Mouse (Mus musculus): ENCODE results near the gene Rhbdf2.
A peak's percentile ranks its signal among the peaks of the same experiment; 100 is the strongest.
"Not testable (repeated sequence)": the region's sequence is repeated elsewhere in the genome, so short reads cannot be mapped to it uniquely, and the experiment has no call there.

Gene Rhbdf2

DNA sequence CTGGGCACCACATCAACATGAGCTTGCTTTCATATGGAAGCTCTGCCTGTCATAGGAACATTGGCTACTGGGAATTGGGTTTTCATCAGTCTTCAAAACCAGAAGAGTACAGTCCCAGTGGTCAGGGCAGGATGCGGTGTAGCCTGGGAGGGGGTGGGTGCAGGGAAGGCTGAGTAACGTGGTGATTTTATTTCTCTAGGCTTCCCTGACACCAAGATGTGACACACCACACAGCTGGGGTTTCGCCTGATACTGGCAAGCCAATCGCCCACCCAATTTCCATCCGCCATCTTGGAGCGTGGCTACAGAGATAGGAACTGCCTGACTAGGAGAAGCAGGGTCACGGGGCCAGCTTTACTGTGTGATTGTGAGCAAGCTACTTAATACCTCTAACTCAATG lies 8.2 kb downstream of the Rhbdf2 start:
- no peak for DNase-seq (ENCODE audit: low spot score)

DNA sequence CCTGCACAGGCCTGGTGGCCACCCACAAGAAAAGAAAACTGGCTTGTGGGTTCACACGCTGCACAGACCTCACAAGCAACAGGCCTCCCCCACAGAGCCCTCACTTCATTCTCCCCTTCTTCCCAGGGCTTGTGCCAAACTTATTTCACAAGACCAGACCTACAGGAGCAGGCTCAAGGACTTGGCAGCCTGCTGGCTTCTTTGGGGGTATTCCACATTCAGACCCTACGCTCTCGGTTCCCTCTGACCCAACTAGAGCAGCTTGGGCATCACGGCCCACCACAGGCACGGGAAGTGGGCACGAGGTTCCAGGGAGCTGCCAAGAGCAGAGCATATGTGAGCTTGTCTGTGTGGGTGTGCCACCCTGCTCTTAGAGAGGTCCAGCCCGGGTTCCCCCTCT lies 9.2 kb downstream of the Rhbdf2 start:
- DNase-seq (ENCODE audit: low spot score): no peak

DNA sequence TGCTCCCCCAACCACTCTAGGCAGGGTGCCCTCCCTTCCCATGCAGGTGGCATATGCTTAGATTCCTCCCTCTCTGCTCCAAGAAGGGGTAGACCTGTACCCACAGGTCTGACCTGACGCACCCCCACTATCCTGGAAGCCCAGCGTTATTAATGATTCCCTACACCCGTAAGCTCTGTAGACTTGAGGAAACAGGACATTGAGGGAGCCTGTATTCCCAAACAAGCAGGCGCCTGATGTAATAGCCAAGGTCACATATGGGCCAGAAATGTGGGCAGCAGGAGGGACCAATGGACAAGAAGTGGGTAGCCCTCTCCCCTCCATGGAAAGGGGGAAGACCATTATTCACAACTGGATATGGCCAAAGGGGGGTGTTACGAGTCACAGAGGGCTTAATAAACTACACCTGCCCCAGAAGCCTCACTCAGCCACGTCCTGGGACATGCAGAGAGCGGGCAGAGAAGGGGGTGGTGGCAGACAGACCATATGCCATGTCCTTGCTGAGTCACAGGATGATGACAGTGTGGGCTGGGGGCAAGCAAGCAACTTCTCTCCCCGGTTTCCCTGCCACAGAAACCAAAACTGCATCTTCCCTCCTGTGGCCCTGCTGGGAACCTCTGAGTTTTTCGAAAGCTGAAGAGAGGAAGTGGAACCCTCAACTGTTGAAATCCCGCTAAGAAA lies 10.2 kb downstream of the Rhbdf2 start:
- DNase-seq (ENCODE audit: low spot score): no peak

DNA sequence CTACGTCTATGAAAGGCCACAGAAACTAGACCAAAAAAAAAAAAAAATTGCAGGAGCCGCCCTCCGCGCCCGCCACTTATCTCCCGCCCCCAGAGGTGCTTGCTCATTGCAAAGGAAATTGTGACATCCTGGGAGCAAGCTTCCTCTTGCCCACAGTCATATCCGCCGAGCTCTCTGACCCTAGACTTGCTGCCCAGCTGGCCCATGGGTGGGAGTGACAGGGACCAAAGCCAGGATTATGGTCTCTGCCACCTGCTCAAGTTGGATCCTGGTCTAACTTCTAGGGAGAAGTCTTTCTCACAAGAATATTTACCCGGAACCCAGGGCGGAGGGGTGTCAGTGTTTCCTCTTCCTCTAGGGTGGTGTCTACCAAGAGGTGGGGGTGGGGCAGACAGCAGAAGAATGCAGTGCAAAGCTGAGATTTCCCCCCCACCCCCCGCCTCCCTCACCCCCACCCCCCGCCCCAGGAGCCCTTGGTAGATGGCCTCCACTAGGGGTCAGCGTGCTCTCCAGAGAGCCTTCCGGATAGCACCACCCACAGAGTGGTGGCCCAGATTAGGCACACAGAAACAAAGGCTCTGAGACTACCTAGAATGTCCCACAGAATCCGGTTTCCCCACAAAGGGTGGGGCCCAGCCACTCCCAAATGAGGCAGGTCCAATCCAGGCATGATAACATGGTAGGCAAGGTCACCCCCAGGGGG lies 10.9 kb downstream of the Rhbdf2 start:
- DNase-seq (ENCODE audit: low spot score): peak; percentile 74

DNA sequence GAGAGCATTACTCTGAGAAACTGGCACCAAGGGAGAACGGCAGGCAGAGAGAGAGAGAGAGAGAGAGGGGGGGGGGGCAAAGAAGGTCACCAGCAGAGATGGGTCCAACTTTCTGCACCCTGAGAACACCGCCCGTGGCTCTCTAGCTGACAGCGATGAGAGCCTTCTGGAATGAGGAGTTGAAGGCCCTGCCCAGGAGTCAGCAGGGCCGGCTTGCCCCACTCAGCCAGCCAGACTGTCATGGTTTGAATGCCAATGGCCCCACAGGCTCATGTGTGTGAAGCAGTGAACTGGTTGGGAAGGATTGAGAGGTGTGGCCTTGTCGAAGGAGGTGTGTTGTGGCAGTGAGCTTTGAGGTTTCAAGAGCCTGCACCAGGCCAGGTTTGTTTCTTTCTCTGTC lies 13.6 kb downstream of the Rhbdf2 start:
- no peak for DNase-seq (ENCODE audit: low spot score)

DNA sequence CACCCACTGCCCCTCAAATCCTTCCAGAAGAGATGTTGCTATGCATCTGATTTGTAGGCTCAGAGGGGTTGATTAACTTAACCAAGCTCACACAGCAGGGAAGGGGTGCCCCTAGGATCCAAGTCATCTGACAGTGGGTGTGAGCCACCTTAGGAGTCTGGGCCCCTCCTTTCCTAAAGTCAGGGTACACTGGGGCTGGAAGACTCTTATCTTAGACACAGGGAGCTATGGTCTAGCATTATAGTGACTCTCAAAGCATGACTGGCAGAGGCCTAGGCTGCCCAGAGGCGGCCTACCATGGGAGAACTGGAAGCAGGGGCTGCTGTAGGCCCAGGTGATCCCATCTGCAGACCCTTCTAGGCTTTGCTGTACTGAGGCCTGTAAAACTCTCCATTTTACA lies 14.3 kb downstream of the Rhbdf2 start:
- DNase-seq (ENCODE audit: low spot score): no peak

DNA sequence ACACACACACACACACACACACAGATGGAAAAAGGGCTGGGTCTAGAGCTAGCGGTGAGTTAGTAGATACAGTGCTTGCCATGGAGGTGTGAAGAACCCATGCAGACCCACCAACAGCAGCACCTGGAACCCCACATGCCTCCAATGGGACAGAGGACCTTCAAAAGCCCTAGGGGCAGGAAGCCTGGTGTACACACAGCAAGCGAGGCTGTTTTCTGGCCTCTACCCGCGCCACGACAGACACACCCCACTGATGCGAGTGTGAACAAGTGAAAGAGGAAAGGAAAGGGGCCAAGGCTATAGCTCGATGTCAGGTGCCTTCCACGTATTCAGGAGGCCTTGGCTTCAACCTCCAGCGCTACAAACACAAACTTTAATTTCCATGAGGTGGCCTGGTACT lies 14.9 kb downstream of the Rhbdf2 start:
- DNase-seq (ENCODE audit: low spot score): no peak

DNA sequence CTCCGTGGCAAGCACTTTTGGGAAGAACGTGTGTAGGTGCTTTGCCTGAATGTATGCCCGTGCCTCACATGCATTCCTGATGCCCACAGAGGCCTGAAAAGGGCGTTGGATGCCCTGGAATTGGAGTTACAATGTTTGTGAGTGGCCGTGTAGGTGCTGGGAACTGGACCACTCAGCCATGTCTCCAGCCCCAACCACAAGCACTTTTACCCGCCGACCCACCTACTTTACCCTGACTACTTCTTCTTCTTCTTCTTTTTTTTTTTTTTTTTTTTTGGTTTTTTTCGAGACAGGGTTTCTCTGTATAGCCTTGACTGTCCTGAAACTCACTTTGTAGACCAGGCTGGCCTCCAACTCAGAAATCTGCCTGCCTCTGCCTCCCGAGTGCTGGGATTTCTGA lies 15.7 kb downstream of the Rhbdf2 start:
- DNase-seq (ENCODE audit: low spot score): not testable (repeated sequence)

DNA sequence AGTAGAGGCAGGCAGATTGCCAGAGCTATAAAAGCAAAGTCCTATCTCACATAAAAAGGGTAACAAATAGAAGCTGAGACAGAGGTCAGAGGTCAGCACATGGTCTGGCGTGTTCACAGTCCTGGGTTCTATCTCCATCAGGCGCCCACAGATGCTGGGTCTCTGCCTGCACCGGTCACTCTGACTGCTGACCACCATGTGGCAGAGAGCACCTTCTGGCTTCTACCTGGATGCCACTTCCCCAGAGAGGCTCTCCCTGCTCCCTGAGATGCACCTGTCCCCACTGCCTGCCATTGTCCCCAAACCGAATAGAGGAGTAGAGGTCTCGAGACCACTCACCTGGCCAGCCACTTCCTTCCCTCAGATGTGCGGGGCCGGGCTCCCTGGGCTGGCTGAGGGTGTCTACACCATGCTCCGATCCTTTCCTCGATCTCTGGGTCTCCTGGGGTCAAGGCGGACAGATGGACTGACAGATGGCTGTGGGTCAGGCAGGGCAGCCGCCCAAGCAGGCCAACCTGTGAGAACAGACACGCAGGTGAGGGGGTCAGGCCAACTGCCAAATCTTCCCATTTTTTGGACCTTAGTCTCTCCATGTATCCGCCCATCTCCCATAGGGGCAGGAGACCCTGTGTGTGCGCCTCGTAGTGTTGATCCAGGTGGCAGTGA lies 16.7 kb downstream of the Rhbdf2 start:
- DNase-seq (ENCODE audit: low spot score): no peak

DNA sequence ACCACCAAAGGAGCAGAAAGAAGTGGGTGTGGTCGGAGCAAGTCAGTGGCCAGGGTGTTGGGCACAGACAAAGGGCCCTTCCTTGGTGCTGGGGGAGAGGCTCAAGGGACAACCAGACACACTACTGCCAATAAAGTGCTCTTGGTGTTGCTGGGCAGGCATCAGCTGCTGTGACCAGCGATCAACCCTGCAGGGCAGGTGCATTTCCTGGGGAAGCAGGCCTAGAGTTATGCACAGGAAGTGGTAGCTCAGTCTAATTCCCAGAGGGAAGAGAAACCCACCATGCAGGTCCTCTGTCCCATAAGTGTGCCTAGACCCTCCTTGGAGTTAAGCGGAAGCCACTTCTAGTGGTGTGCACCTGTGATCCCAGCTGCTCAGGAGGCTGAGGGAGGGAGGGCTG lies 19.1 kb downstream of the Rhbdf2 start:
- DNase-seq (ENCODE audit: low spot score): no peak

DNA sequence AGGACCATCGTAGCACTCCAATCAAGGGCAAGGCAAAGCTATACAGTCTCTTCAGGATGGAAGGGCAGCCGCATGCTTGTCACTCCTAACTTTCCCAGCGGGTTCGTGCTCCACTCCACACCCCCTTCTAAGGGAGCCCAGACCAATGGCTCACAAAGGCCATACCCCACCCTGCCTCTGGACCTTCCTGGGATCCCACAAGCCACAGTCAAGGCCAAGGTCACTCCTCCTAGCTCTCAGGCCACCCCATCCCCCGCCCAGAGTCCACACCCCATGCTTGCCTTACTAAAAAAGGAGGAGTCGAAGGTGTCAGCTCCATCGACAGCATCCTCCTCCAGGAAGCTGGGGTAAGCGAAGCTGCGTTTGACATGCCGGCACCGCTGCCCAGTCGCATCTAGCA lies 22.7 kb downstream of the Rhbdf2 start:
- no peak for DNase-seq (ENCODE audit: low spot score)

DNA sequence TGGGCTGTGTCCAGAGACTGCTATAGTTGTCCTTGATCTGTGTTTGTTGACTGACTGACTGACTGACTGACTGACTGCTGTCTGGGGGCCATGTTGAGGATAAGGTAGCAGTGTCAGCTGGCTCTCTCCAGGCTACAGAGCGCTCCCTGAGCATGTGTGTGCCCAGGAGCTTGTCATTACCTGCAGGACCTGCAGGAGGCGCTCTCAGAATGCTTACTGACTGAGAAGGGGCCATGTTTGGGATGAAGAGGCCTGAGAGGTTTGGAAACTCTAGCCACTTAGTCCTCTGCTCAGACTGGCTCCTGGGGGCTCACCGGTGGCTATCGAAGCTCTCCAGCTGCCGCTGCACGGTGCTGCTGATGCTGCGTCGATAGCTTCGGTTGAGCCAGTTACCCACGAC lies 23.5 kb downstream of the Rhbdf2 start:
- DNase-seq (ENCODE audit: low spot score): no peak

DNA sequence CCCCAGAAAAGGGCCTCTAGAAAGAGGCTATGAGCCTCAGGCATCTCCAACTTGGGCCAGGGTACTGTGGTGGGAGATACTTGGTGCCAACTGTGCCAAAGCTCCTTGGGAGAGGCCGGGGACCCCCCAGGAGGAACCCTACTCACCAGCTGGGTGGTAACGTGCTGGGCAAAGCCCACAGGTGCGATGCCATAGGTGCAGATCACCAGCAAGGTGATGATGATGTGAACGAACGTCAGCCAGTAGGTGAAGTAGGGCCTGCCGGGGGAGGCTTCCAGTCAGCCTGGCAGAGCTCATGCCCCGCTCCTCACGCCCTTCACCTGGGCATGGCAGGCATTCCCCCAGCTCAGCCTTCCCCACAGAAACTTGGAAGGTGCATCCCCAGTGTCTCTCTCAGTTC lies 24.8 kb downstream of the Rhbdf2 start:
- no peak for DNase-seq (ENCODE audit: low spot score)

DNA sequence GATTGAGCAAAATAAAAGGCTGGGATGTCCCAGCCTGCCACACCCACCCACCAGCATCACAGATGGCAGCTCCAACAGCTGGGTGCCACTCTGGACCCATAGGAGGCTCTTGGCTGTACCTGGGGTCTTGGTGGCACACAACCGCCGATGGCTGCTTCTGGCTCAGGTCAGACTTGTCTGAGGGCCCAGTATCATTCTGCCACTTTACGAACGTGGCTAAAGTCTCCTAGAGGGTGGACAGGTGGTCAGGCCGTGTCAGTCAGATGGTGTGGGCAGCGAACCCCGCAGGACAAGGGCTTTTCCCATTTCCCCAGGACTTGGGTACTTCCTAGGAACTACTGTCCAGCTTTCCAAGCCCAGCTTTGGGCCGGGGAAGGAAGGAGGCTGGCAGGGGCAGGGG lies 25.7 kb downstream of the Rhbdf2 start:
- DNase-seq (ENCODE audit: low spot score): no peak

DNA sequence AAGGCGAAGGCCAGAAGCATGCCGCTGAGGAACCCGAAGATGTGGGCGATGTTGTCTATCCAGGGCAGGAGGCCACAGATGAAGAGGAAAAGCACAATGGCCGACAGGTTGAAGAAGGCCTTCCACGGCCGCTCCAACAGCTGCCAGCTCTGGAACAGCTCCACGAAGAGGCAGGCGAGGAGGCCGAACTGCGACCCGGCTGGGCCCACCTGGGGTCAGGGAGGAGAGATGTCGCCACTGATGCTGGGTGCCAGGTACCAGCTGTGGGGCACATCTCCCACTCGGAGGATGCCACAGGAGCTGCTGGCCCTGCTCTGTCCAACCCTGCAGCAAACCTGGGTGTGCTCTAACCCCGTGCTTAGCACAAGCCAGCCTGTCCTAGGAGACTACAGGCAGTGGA lies 27.6 kb downstream of the Rhbdf2 start:
- no peak for DNase-seq (ENCODE audit: low spot score)

DNA sequence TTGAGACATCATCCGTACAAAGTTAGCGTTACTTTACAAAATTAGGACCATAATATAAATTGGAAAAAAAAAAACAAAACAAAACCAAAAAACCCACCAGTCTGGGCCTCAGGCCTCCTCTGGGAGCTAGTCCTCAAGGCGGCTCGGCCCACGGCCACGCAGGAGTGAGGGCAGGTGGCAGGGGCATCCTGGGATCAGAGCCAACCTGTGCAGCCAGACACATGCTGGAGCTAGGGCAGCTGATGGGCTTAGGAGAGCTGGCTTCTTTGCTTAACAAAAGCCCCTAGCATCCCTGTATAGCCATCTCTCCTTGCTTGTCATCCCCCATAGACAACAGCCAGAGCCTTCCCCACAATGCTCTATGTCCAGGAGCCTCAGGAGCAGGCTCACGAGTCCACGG lies 28.6 kb downstream of the Rhbdf2 start:
- no peak for DNase-seq (ENCODE audit: low spot score)

DNA sequence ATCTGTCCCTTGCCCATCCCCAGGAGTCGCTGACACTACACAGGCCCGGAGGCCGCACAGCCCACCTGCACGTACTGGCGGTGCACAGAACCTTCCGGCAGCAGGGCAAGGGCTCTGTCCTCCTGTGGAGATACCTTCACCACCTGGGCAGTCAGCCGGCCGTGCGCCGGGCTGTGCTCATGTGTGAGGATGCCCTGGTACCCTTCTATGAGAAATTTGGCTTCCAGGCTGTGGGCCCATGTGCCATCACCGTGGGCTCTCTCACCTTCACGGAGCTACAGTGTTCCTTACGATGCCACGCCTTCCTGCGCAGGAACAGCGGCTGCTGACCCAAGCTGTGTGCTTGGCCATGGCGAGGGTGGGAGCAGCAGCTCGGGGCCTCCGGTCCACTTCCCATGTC lies 30.1 kb downstream of the Rhbdf2 start:
- DNase-seq (ENCODE audit: low spot score): no peak

DNA sequence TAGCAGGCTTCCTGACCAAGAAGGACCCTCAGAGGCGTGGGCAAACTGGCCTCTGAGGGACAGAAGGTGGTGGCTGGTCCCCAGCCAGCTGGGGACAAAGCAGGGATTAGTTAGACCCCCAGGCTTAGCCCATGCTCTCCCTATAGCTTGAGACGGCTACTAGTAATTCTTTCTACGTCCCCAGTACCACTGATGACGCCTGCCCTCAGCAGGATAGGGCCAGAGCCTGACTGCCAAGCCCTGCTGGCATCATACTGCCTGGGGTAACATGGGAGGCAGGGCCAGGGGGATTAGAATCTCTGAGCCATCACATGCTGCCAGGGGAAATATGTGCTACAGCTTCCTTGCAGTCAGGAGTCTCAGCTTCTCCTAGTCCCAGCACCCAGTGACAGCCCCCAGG lies 33.5 kb downstream of the Rhbdf2 start:
- no peak for DNase-seq (ENCODE audit: low spot score)

DNA sequence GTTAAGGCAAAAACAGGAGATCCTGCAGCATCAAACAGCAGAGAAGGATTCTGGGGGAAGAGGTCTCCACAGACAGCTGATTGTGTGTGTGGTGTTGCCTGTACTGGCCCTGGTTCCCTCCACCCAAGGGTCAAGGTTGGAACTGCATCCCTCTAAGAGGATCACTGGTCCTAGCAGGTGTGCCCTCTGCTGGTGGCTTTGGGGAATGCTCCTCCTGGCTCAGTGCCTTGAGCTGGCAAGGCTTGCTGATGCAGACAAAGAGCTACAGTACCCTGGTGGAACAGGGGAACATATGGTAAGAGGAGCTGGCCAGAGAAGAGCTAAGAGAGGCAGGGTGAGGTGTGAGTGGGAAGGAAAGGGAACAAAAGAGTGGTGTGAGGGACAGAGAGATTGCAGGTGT lies 34.4 kb downstream of the Rhbdf2 start:
- DNase-seq (ENCODE audit: low spot score): peak; percentile 78

DNA sequence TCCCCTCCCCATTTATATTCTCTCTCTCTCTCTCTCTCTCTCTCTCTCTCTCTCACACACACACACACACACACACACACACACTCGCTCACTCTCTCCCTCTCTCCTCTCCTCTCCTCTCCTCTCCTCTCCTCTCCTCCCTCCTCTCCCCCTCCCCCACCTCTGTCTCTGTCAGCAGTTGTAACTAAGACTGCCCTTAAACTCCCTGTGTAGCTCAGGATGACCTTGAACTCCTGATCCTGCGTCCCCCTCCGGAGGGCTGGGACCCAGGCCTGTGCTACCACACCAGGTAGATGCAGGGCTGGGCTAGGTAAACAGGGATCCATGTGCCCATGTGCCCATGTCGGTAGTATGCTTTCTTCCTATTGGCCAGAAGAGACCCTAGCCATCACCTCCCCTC lies 35.2 kb downstream of the Rhbdf2 start:
- DNase-seq (ENCODE audit: low spot score): no peak

DNA sequence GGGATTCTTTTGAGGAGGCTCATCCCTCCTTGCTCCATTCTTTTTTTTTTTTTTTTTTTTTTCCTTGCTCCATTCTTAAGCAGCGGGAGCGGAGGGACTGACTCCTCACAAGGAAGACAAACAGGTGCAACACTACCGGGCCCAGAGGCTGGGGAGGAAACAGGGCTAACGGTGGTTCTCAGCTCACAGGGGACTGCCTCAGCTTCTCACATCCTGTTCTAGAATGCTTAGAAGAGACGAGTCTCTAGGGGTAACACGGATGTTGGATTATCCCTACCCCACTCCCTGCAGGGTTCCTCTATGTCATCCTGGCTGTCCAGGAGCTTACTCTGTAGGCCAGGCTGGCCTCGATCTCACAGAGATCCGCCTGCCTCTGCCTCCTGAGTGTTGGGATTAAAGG lies 37.2 kb downstream of the Rhbdf2 start:
- no peak for DNase-seq (ENCODE audit: low spot score)

DNA sequence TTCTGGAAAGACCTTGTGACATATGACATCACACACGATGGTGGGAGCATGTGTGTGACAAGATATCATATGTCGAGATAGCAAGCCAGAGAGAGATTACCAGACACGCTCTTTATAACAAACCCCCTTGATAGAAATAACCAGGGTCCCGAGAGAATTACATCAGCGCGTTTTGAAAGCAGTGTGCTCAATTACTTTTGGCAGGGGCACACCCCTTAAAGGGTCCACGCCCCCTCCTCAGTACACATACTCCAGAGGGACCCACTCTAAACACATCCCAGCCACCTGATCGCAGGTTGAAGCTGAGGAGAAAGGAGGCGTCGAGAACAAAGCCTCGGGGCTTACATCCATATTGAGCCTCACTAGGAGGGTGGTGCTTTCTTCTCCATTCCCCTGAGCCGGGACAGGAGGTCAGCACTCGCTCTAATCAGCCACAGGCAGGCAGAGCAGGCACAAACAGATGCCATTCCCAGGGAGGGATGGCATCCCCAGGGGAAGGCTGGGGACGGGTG lies 37.7 kb downstream of the Rhbdf2 start:
- no peak for DNase-seq (ENCODE audit: low spot score)
